Mouse (Mus musculus) CD4-positive, CD25-positive, alpha-beta regulatory T cell, adult 4 months (primary cell): Measurements from ENCODE around the gene Nkx2-1. TPM values are rescaled to one million over a fixed set of nuclear protein-coding genes. Genes with fewer than 3 reads are reported as not detected.

Experiments used
- ATAC-seq: one replicate; pipeline ENCODE4 v1.8.0; 2017
- polyA plus RNA-seq, 2 experiments: library from polyadenylated mRNA; unstranded; fragments of 100-300 nt; shearing (Covaris generic); gene quantifications; one replicate each; pipeline ENCODE4 v1.2.1; 2017

The Nkx2-1 gene
- polyA plus RNA-seq, 2 experiments from 2014 or later: not detected

GRCm38 (mm10) chr12:56521106-56521840 is 15.4 kb downstream of the Nkx2-1 start:
- no peak for ATAC-seq

- ATAC-seq: no peak
Measured at GRCm38 (mm10) chr12:56520396-56521105, 16.2 kb downstream of the Nkx2-1 start.

GRCm38 (mm10) chr12:56519738-56520191 is 16.9 kb downstream of the Nkx2-1 start:
- ATAC-seq: no peak

GRCm38 (mm10) chr12:56519071-56519737 is 17.5 kb downstream of the Nkx2-1 start:
- no peak for ATAC-seq

GRCm38 (mm10) chr12:56518221-56518620 is 18.5 kb downstream of the Nkx2-1 start:
- ATAC-seq: no peak

- ATAC-seq: no peak
Measured at GRCm38 (mm10) chr12:56514831-56515230, 21.9 kb downstream of the Nkx2-1 start.

- ATAC-seq: no peak
Measured at GRCm38 (mm10) chr12:56508413-56508812, 28.3 kb downstream of the Nkx2-1 start.

GRCm38 (mm10) chr12:56487046-56487445 is 49.7 kb downstream of the Nkx2-1 start:
- no peak for ATAC-seq

- no peak for ATAC-seq
Measured at GRCm38 (mm10) chr12:56482606-56483005, 54.1 kb downstream of the Nkx2-1 start.

Other genes starting within 250 kb of the Nkx2-1 start
- 10 to 100 TPM; 39.5 to 40.5 TPM for gene Mbip, start 191.0 kb downstream of the Nkx2-1 start, polyA plus RNA-seq
- not detected for gene Nkx2-9, start 76.4 kb upstream of the Nkx2-1 start, polyA plus RNA-seq
- under 1 TPM in 1 of 2 experiments, not detected in 1; 0.15 TPM for gene Pax9, start 154.9 kb upstream of the Nkx2-1 start, polyA plus RNA-seq